ENCODE assay signal across 19 mouse cellular contexts in the genomic region with DNA sequence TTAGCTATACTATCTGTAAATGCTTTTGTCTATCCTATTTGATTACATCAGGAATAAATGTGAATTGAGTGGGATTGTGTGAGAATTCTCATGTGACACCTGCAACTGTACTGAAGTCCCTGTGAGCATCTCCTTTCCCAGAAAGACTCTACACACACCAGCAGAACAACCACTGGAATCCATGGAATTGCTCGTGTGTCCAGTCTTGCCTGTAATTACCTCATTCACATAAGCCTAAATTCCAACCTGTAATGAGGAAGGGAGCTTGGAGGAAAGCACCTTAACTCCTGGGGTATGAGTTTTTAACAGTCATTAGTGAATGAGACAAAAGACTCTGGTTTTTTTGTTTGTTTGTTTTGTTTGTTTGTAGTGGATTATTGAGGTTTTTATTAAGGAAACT. TPM values are rescaled to one million over a fixed set of nuclear protein-coding genes. Genes with fewer than 3 reads are reported as not detected.
DNase-seq lines count a peak whose midpoint lies in the region; ATAC-seq and TF ChIP-seq lines count a peak whose summit lies in the region.
"Had no signal": no experiment of that assay in that cellular context is flagged by ENCODE, and none has a peak within 500 bp of the region (broad histone marks: within the 10 kb centered on the region; RNA-seq: fewer than 3 reads in every experiment).

No protein-coding gene starts in this region.

- DNase-seq in midbrain, embryonic 11.5 days (ENCODE audit: low spot score, missing footprints), result peak; percentile 62
- DNase-seq in midbrain, postnatal 0 days (ENCODE audit: low spot score), result no peak
- DNase-seq in Muller cell, postnatal 12 days (ENCODE audit: inconsistent ontology term), result peak; percentile 58
- DNase-seq in urinary bladder, postnatal 4 days (ENCODE audit: low spot score in 2 of 2), result no peak
- no peak for DNase-seq in forebrain, embryonic 10.5 days (ENCODE audit: extremely low spot score, low spot score)
- DNase-seq: B cell, adult 2 months; cerebellum, adult 11-12 months; cerebellum, adult 2 months; cerebellum, adult 9-10 months; cerebellum, postnatal 25 days had no signal

- H3K4me1 ChIP-seq in midbrain, embryonic 11.5 days (ENCODE audit: control insufficient read depth, insufficient read depth, low read length), result no peaks in the 10 kb centered on the region
- no peaks in the 10 kb centered on the region for H3K4me1 ChIP-seq in midbrain, postnatal 0 days (ENCODE audit: insufficient read depth, low read length)
- no peaks in the 10 kb centered on the region for H3K4me1 ChIP-seq in forebrain, embryonic 10.5 days
- H3K4me1 ChIP-seq: embryonic facial prominence, embryonic 10.5 days; embryonic facial prominence, embryonic 12.5 days; forebrain, embryonic 12.5 days had no signal

- no peak for ATAC-seq in midbrain, embryonic 11.5 days (ENCODE audit: low FRiP score)
- no peak for ATAC-seq in midbrain, postnatal 0 days (ENCODE audit: low FRiP score)
- ATAC-seq: activated CD4-positive, CD25-positive, alpha-beta regulatory T cell, adult 4 months; CD4-positive, CD25-positive, alpha-beta regulatory T cell, adult 4 months; forebrain, embryonic 14.5 days; forebrain, embryonic 16.5 days had no signal

- H3K4me3 ChIP-seq in midbrain, embryonic 11.5 days (ENCODE audit: low read depth, low read length), result no peak overlapping the region
- H3K4me3 ChIP-seq in midbrain, postnatal 0 days (ENCODE audit: low read depth, low read length), result no peak overlapping the region
- H3K4me3 ChIP-seq in forebrain, embryonic 10.5 days, result no peak overlapping the region
- H3K4me3 ChIP-seq: embryonic facial prominence, embryonic 10.5 days; embryonic facial prominence, embryonic 12.5 days; forebrain, embryonic 12.5 days had no signal

- H3K27me3 ChIP-seq in midbrain, embryonic 11.5 days (ENCODE audit: control insufficient read depth, insufficient read depth, low read length), result no peaks in the 10 kb centered on the region
- no peaks in the 10 kb centered on the region for H3K27me3 ChIP-seq in midbrain, postnatal 0 days (ENCODE audit: insufficient read depth, low read length)
- no peaks in the 10 kb centered on the region for H3K27me3 ChIP-seq in forebrain, embryonic 10.5 days (ENCODE audit: poor library complexity, severe bottlenecking)
- H3K27me3 ChIP-seq: CH12.LX; embryonic facial prominence, embryonic 12.5 days; forebrain, embryonic 12.5 days had no signal

- WGBS in midbrain, embryonic 11.5 days, result 73% methylated on average over 1 of the region's 1 CpGs
- WGBS in midbrain, postnatal 0 days, result 64% methylated on average over 1 of the region's 1 CpGs
- 53% methylated on average over 1 of the region's 1 CpGs for WGBS in forebrain, embryonic 10.5 days

- H3K9me3 ChIP-seq in midbrain, embryonic 11.5 days (ENCODE audit: control insufficient read depth, low read length), result no peaks in the 10 kb centered on the region
- H3K9me3 ChIP-seq in midbrain, postnatal 0 days (ENCODE audit: low read length), result no peaks in the 10 kb centered on the region
- no peaks in the 10 kb centered on the region for H3K9me3 ChIP-seq in forebrain, embryonic 10.5 days
- H3K9me3 ChIP-seq: embryonic facial prominence, embryonic 10.5 days; embryonic facial prominence, embryonic 12.5 days; forebrain, embryonic 12.5 days; G1E had no signal

- H3K36me3 ChIP-seq in midbrain, embryonic 11.5 days (ENCODE audit: control insufficient read depth, insufficient read depth, low read length), result no peaks in the 10 kb centered on the region
- no peaks in the 10 kb centered on the region for H3K36me3 ChIP-seq in midbrain, postnatal 0 days (ENCODE audit: insufficient read depth, low read length)
- no peaks in the 10 kb centered on the region for H3K36me3 ChIP-seq in forebrain, embryonic 10.5 days (replicated peaks)
- H3K36me3 ChIP-seq: embryonic facial prominence, embryonic 10.5 days; embryonic facial prominence, embryonic 12.5 days; forebrain, embryonic 12.5 days; G1E had no signal

- H3K4me2 ChIP-seq in midbrain, embryonic 11.5 days, result no peak overlapping the region
- H3K4me2 ChIP-seq in midbrain, postnatal 0 days (ENCODE audit: low read depth, low read length, poor library complexity, severe bottlenecking), result no peak overlapping the region
- H3K4me2 ChIP-seq: embryonic facial prominence, embryonic 12.5 days; forebrain, embryonic 12.5 days had no signal

- no peak overlapping the region for H3K9ac ChIP-seq in midbrain, embryonic 11.5 days (ENCODE audit: low read length)
- no peak overlapping the region for H3K9ac ChIP-seq in midbrain, postnatal 0 days (replicated peaks; ENCODE audit: low read length, poor library complexity, severe bottlenecking)
- H3K9ac ChIP-seq: embryonic facial prominence, embryonic 12.5 days; forebrain, embryonic 12.5 days had no signal

- no peak overlapping the region for H3K27ac ChIP-seq in midbrain, embryonic 11.5 days (ENCODE audit: low read depth, low read length)
- H3K27ac ChIP-seq in midbrain, postnatal 0 days (ENCODE audit: low read depth, low read length), result no peak overlapping the region
- H3K27ac ChIP-seq in forebrain, embryonic 10.5 days, result no peak overlapping the region
- H3K27ac ChIP-seq: embryonic facial prominence, embryonic 10.5 days; embryonic facial prominence, embryonic 12.5 days; forebrain, embryonic 12.5 days had no signal

- no peak for TF ChIP-seq CTCF in midbrain, postnatal 0 days (IDR thresholded peaks at IDR 0.05)

RNA-seq across cellular contexts. Expression of a gene that starts 12.6 kb away (rescaled TPM):
- polyA plus RNA-seq in midbrain, embryonic 11.5 days (2014; fragmentation: Nextera tagmentation; extraction: Ambion mirVana), result 0.68 and 0.96 TPM in 2 replicates
- total RNA-seq in midbrain, postnatal 0 days (2014; rRNA removed), result 21.7 and 26.0 TPM in 2 replicates
- polyA plus RNA-seq in midbrain, postnatal 0 days (2015; fragmentation: Nextera tagmentation; extraction: Ambion mirVana), result 3.3 and 3.9 TPM in 2 replicates
- 1.1 and 1.3 TPM in 2 replicates for polyA plus RNA-seq in forebrain, embryonic 10.5 days (2016; fragmentation: Nextera tagmentation; extraction: Ambion mirVana)

Comparison
In these comparisons a context has a peak if more than half of its experiments do, and no peak if none do; other contexts are left out.
1. DNase-seq: peak in midbrain, embryonic 11.5 days (single experiment) and Muller cell, postnatal 12 days (single experiment); none in midbrain, postnatal 0 days (single experiment), urinary bladder, postnatal 4 days (0 of 2) and forebrain, embryonic 10.5 days (single experiment).